Mouse (Mus musculus) CH12.LX (cell line): ENCODE data around the gene Nim1k. TPM values are rescaled to one million over a fixed set of nuclear protein-coding genes. Genes with fewer than 3 reads are reported as not detected.

Experiments
- DNase-seq: peaks from one replicate; pipeline ENCODE4 v3.0.0-alpha.2; 2013; ENCODE audit errors: extremely low read depth
- H3K27ac ChIP-seq: 2 replicates; pipeline ENCODE4 v1.5.1; 2012; ENCODE audit warnings: low read depth, mild to moderate bottlenecking, control low read depth, moderate library complexity; ENCODE audit not compliant: insufficient read depth
- H3K27me3 ChIP-seq: replicated peaks from 2 replicates; pipeline ENCODE3; 2012; ENCODE audit warnings: inconsistent platforms
- H3K36me3 ChIP-seq, 2 experiments: replicated peaks in 1 of 2; 2 replicates each; pipeline versions ENCODE3 to v1.6.1; 2012; ENCODE audit warnings: inconsistent platforms in 1 of 2, low read length in 1 of 2, mild to moderate bottlenecking in 1 of 2, mixed read lengths in 1 of 2, moderate library complexity in 1 of 2; ENCODE audit not compliant: control insufficient read depth in 1 of 2, insufficient read depth in 1 of 2
- H3K4me1 ChIP-seq, 2 experiments: 2 replicates each; pipeline ENCODE4 v1.6.1; 2012; ENCODE audit warnings: inconsistent platforms in 1 of 2, moderate library complexity in 1 of 2; ENCODE audit not compliant: insufficient read depth in 2 of 2, control insufficient read depth in 1 of 2
- H3K4me2 ChIP-seq: 2 replicates; pipeline ENCODE4 v1.6.1; 2012; ENCODE audit warnings: low read depth, mild to moderate bottlenecking, control low read depth; ENCODE audit not compliant: poor library complexity, insufficient read depth, severe bottlenecking
- H3K4me3 ChIP-seq, 3 experiments: fragments of 150-350 bp in 1 of 3; sonication (generic) in 1 of 3; replicated peaks in 1 of 3; 2 replicates each; pipeline versions ENCODE3 to v1.5.1; 2011 to 2012; ENCODE audit warnings: low read depth in 2 of 3, low read length in 2 of 3, mild to moderate bottlenecking in 2 of 3, moderate library complexity in 2 of 3, control low read depth in 1 of 3, improper control_type of control experiment in 1 of 3, inconsistent platforms in 1 of 3, mixed read lengths in 1 of 3; ENCODE audit not compliant: poor library complexity in 1 of 3
- H3K79me2 ChIP-seq: replicated peaks from 2 replicates; pipeline ENCODE4 v1.6.1; 2012; ENCODE audit warnings: mild to moderate bottlenecking, moderate library complexity; ENCODE audit not compliant: control insufficient read depth, poor library complexity, insufficient read depth, severe bottlenecking; ENCODE audit errors: extremely low read depth
- H3K9ac ChIP-seq: 2 replicates; pipeline ENCODE4 v1.6.1; 2012; ENCODE audit warnings: low read depth, mild to moderate bottlenecking, control low read depth, moderate library complexity; ENCODE audit not compliant: insufficient read depth
- H3K9me3 ChIP-seq: replicated peaks from 2 replicates; pipeline ENCODE3; 2012; ENCODE audit warnings: low read length, inconsistent platforms, mixed read lengths
- BHLHE40 ChIP-seq: IDR thresholded peaks from 2 replicates; pipeline ENCODE4 v1.6.1; 2011; ENCODE audit warnings: mild to moderate bottlenecking, low read depth, low read length, improper control_type of control experiment
- ELF1 ChIP-seq: IDR thresholded peaks from 2 replicates; pipeline ENCODE4 v1.6.1; 2014; ENCODE audit warnings: low read depth, mild to moderate bottlenecking, inconsistent platforms, low read length, improper control_type of control experiment
- EP300 ChIP-seq: IDR thresholded peaks from 2 replicates; pipeline ENCODE4 v1.6.1; 2011; ENCODE audit warnings: low read length, improper control_type of control experiment
- ETS1 ChIP-seq: conservative IDR thresholded peaks from 2 replicates; pipeline ENCODE4 v1.6.1; 2012; ENCODE audit warnings: low read depth, mild to moderate bottlenecking, inconsistent platforms, low read length, improper control_type of control experiment, moderate library complexity
- GABPA ChIP-seq: IDR thresholded peaks from 2 replicates; pipeline ENCODE4 v1.6.1; 2012; ENCODE audit warnings: low read depth, low read length, improper control_type of control experiment, inconsistent platforms; ENCODE audit not compliant: insufficient replicate concordance
- JUN ChIP-seq: IDR thresholded peaks from 2 replicates; pipeline ENCODE4 v1.6.1; 2011; ENCODE audit warnings: low read depth, mild to moderate bottlenecking, low read length, improper control_type of control experiment, moderate library complexity; ENCODE audit not compliant: insufficient read depth
- JUND ChIP-seq: conservative IDR thresholded peaks from 2 replicates; pipeline ENCODE4 v1.6.1; 2011; ENCODE audit warnings: low read depth, low read length, improper control_type of control experiment
- KAT2A ChIP-seq: IDR thresholded peaks from 2 replicates; pipeline ENCODE4 v1.6.1; 2012; ENCODE audit warnings: low read length, improper control_type of control experiment, inconsistent platforms; ENCODE audit not compliant: insufficient replicate concordance
- MAFK ChIP-seq: IDR thresholded peaks from 2 replicates; pipeline ENCODE4 v1.6.1; 2011; ENCODE audit warnings: low read length, improper control_type of control experiment; ENCODE audit not compliant: insufficient replicate concordance
- MAX ChIP-seq: IDR thresholded peaks from 2 replicates; pipeline ENCODE4 v1.6.1; 2011; ENCODE audit warnings: low read length, improper control_type of control experiment
- MXI1 ChIP-seq: IDR thresholded peaks from 2 replicates; pipeline ENCODE4 v1.6.1; 2011; ENCODE audit warnings: mild to moderate bottlenecking, low read depth, low read length, improper control_type of control experiment
- NRF1 ChIP-seq: IDR thresholded peaks from 2 replicates; pipeline ENCODE4 v1.6.1; 2014; ENCODE audit warnings: low read depth, mild to moderate bottlenecking, inconsistent platforms, low read length, improper control_type of control experiment, moderate library complexity
- PAX5 ChIP-seq: IDR thresholded peaks from 2 replicates; pipeline ENCODE4 v1.6.1; 2012; ENCODE audit warnings: low read length, inconsistent platforms, mixed read lengths
- RAD21 ChIP-seq: IDR thresholded peaks from 2 replicates; pipeline ENCODE4 v1.6.1; 2011; ENCODE audit warnings: low read depth, mild to moderate bottlenecking, low read length, improper control_type of control experiment, moderate library complexity
- RCOR1 ChIP-seq: conservative IDR thresholded peaks from 2 replicates; pipeline ENCODE4 v1.6.1; 2012; ENCODE audit warnings: low read depth, mild to moderate bottlenecking, inconsistent platforms, low read length, improper control_type of control experiment
- SIN3A ChIP-seq: IDR thresholded peaks from 2 replicates; pipeline ENCODE4 v1.6.1; 2012; ENCODE audit warnings: low read length, improper control_type of control experiment, inconsistent platforms
- SMC3 ChIP-seq: IDR thresholded peaks from 2 replicates; pipeline ENCODE4 v1.6.1; 2011; ENCODE audit warnings: low read depth, low read length, improper control_type of control experiment
- TBP ChIP-seq: conservative IDR thresholded peaks from 2 replicates; pipeline ENCODE4 v1.6.1; 2011; ENCODE audit warnings: low read depth, low read length, improper control_type of control experiment
- UBTF ChIP-seq: IDR thresholded peaks from 2 replicates; pipeline ENCODE4 v1.6.1; 2012; ENCODE audit warnings: low read depth, mild to moderate bottlenecking, inconsistent platforms, low read length, improper control_type of control experiment, moderate library complexity
- USF1 ChIP-seq: IDR thresholded peaks from 2 replicates; pipeline ENCODE4 v1.6.1; 2014; ENCODE audit warnings: low read depth, mild to moderate bottlenecking, inconsistent platforms, low read length, improper control_type of control experiment
- ZKSCAN1 ChIP-seq: IDR thresholded peaks from 2 replicates; pipeline ENCODE4 v1.6.1; 2012; ENCODE audit warnings: low read depth, inconsistent platforms, low read length, improper control_type of control experiment, borderline replicate concordance
- ZMIZ1 ChIP-seq: IDR thresholded peaks from 2 replicates; pipeline ENCODE4 v1.6.1; 2012; ENCODE audit warnings: low read depth, mild to moderate bottlenecking, inconsistent platforms, low read length, improper control_type of control experiment
- ZNF384 ChIP-seq: IDR thresholded peaks from 2 replicates; pipeline ENCODE4 v1.6.1; 2012; ENCODE audit warnings: low read depth, low read length, improper control_type of control experiment, inconsistent platforms
- dilution Hi-C: fragments of 300-500 bp; cut with MboI; formaldehyde crosslinking; loops from 2 replicates; pipeline ENCODE4 v1.14.3; 2020; ENCODE audit warnings: low sequenced_read_pairs; ENCODE audit not compliant: extremely low pct_unique_long_range_greater_than_20kb, extremely low pct_ligation_motif_present
- in situ Hi-C: fragments of 300-500 bp; cut with MboI; formaldehyde crosslinking; loops from 3 replicates; pipeline ENCODE4 v1.14.3; 2019; ENCODE audit warnings: low sequenced_read_pairs, low pct_ligation_motif_present, low pct_unique_long_range_greater_than_20kb, mixed read lengths
- polyA plus RNA-seq: library from polyadenylated mRNA; unstranded; fragments of >175 nt; gene quantifications from 2 replicates; pipeline ENCODE4 v1.2.1, GENCODE M21; 2012; ENCODE audit warnings: low read depth; ENCODE audit not compliant: insufficient read length
- total RNA-seq, 2 experiments: library from RNA; depleted of rRNA; stranded (reverse); fragments of 300-350 nt in 1 of 2; fragments of >200 nt in 1 of 2; gene quantifications; 2 replicates each; pipeline ENCODE4 v1.2.3; 2012 to 2014

The Nim1k gene
- total and polyA plus RNA-seq, 3 experiments: 0.04 to 0.16 (median 0.09) TPM

DNA sequence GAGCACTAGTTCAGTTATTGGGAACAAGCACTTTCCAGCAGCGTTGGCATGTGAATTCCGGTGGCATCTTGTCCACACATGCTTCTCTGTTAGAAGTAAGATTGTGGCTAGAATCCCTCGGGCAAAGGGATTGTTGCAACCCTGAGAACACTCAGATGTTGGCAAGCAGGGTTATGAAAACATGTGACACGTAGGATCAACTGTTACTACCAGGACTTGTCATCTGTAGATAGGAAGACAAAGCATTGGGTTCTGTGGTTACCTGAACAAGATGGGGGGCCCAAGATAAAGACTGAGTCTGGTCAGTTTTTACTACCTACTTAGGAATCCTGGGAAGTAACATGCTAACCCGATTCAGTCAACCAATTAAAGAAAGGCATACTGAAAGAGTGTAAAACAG is 46.7 kb downstream of the Nim1k start:
- Histone ChIP-seq H3K9ac (no peak overlapping the region), H3K4me3 (no peak overlapping the region), H3K4me2 (no peak overlapping the region), H3K79me2 (no peaks in the 10 kb centered on the region), H3K4me1 (peaks cover 0 to 11% of the 10 kb centered on the region in 2 experiments; a peak in 2 of 4 replicates), H3K27me3 (no peaks in the 10 kb centered on the region), H3K9me3 (no peaks in the 10 kb centered on the region), H3K36me3 (peaks cover 29 to 78% of the 10 kb centered on the region in 2 experiments), H3K27ac (no peak overlapping the region)
- TF ChIP-seq ZNF384 (no peak), MAFK (no peak), NRF1 (no peak), GABPA (no peak), EP300 (no peak), PAX5 (no peak), KAT2A (no peak)
- in situ Hi-C loops (no loop called here), dilution Hi-C loops (no loop called here)
- no peak for DNase-seq

- H3K27ac ChIP-seq: no peak overlapping the region
- H3K4me1 ChIP-seq: peaks cover 0 to 5% of the 10 kb centered on the region in 2 experiments; a peak in 2 of 4 replicates
- TF ChIP-seq ZMIZ1: no peak
- no peak for TF ChIP-seq MAX
- TF ChIP-seq JUN: no peak
- TF ChIP-seq JUND: no peak
- TF ChIP-seq ELF1: no peak
- no peak for TF ChIP-seq MXI1
- no peak for TF ChIP-seq UBTF
- no peak for TF ChIP-seq EP300
- TF ChIP-seq ETS1: no peak
- no peak for TF ChIP-seq SIN3A
- no peak for TF ChIP-seq MAFK
- no peak for TF ChIP-seq ZNF384
- TF ChIP-seq SMC3: no peak
- no peak for TF ChIP-seq USF1
- no peak for TF ChIP-seq TBP
- TF ChIP-seq ZKSCAN1: no peak
- TF ChIP-seq RAD21: no peak
- TF ChIP-seq RCOR1: no peak
- TF ChIP-seq BHLHE40: no peak
- TF ChIP-seq, all 38 proteins: peak for 0
- Histone ChIP-seq H3K27me3 (no peaks in the 10 kb centered on the region), H3K9ac (no peak overlapping the region), H3K9me3 (no peaks in the 10 kb centered on the region), H3K36me3 (peaks cover 31 to 84% of the 10 kb centered on the region in 2 experiments), H3K4me2 (no peak overlapping the region), H3K79me2 (no peaks in the 10 kb centered on the region), H3K4me3 (no peak overlapping the region)
- dilution Hi-C loops (no loop called here), in situ Hi-C loops (no loop called here)
- no peak for DNase-seq
Observed at GRCm38 (mm10) chr13:119707906-119708305, 47.8 kb downstream of the Nim1k start.
